Mouse (Mus musculus) heart, adult 11 months (tissue): Measurements from ENCODE around the gene Alpk3.

Experiments used
- DNase-seq: peaks from one replicate; pipeline ENCODE4 v3.0.0; 2022

The Alpk3 gene

DNA sequence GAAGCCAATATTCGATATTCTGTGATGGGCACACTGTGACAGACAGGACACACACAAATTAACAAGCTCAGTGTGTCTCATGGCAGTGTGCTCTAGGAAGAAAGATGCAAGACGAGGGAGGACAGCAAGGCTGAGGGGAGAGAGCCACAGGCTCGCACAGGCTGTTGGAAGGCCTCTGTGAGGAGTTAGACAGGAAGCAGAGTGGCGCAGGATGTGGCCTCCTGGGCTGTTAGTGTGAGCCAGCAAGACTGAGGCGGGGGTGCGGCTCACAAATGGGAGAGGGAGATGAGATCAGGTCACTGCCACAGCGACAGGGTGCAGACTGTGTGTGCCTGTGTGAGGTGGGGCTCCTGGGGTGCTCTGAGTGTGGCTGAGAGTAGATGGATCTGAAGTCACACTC lies 17.9 kb downstream of the Alpk3 start:
- peak; percentile 91 for DNase-seq

DNA sequence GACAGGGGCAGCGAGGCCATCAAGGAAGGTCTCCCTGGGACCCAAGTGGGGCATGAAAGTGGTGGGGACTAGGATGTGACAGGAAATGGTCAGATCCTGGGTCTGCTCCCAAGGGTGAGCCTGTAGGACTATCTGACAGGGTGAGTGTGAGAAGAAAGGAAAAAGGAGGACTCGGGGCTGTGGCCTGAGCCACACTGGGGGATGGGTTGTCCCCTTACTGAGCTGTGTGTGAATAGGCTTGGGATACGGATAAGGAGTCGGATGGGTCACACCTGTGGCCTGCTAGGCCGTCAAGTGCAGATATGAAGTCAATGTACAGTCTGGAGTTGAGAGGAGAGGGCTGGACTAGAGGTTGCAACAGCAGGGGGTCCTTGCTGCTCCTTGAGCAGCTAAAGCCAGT lies 18.3 kb downstream of the Alpk3 start:
- DNase-seq, result peak; percentile 91

DNA sequence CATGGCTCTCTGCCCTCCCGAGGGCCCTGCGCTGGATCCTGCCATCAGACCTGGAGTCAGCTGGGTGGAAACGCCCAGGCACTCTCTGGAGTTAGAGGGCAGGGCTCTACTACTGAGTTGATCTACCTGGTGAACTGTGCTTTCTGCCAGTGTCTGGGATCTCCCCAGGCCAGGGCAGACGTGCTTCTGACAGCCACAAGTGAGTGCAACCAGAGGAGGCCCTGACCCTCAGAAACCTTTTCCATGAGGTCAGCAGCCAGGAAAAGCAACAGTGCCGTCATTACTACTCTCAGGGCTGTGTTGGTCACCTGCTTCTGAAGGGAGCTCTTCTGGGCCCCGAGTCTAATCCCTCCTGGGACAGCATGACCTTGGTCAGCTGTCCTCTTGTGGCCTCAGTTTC lies 19.6 kb downstream of the Alpk3 start:
- peak; percentile 98 for DNase-seq

- DNase-seq, result peak; percentile 98
Observed at GRCm38 (mm10) chr7:81078740-81079139, 21.3 kb downstream of the Alpk3 start.

- DNase-seq, result peak; percentile 88
Observed at GRCm38 (mm10) chr7:81093420-81093965, 36.1 kb downstream of the Alpk3 start.

- no peak for DNase-seq
Observed at GRCm38 (mm10) chr7:81094104-81094757, 36.8 kb downstream of the Alpk3 start.

GRCm38 (mm10) chr7:81100341-81100740 lies 42.9 kb downstream of the Alpk3 start:
- no peak for DNase-seq

- DNase-seq, result no peak
Observed at GRCm38 (mm10) chr7:81102854-81103253, 45.5 kb downstream of the Alpk3 start.

DNA sequence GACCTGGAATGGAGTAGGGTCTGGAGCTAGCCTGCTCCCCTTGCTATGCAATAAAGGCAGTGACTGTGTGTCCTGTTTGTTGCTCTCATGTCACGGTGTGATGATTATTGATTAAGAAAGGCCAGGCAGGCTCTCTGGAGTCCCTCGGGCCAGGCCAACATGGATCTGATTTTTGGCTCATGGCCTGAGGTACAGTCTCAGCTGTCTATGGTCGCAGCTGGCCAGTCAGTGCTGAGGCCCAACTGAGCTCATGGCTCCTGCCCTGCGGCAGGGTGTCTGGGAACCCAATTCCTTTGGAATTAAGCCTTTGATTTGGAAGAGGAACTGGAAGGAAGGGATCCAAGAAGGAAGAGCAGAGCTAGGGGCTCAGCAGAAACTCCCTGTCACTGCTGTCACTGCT lies 48.1 kb downstream of the Alpk3 start:
- peak; percentile 96 for DNase-seq

DNA sequence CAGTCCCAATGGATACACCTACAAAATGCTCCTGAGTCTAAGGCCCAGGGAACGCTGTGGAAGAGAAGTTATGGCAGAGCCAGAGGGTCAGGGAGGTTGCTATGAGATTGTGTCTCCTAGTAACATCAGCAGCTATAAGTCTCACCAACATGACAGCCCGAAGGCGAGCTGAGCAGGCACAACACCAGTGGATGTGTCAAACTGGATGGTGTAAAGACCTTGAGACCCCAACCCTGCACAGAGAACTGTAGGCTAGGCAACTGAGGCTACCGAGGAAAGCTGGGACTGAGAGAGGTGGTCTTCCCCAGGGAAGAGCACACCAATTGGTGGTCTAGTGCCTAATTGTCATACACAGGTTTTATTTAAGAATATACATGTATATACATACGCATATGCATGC lies 50.8 kb downstream of the Alpk3 start:
- DNase-seq, result peak; percentile 89

GRCm38 (mm10) chr7:81109717-81110651 lies 52.6 kb downstream of the Alpk3 start:
- peak; percentile 100 for DNase-seq

DNA sequence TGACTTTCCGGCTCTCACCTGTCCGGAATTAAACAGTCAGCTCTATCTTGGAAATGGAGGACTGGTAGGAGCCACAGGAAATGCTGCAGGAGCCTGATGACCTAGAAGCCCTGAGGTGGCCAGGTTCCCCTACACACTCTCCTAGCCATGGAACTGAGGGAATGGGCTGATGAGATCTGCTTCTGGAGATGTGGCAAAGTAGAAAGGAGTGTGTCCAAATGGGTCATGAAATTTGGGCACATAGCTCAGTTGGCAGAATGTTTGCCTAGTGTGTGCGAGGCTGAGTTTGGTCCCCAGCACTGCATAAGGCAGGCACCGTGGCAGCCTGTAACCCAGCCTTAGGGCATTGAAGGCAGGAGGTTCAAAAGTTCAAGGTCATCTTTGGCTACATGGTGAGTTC lies 53.4 kb downstream of the Alpk3 start:
- no peak for DNase-seq

- DNase-seq, result peak; percentile 94
Observed at GRCm38 (mm10) chr7:81111729-81112128, 54.3 kb downstream of the Alpk3 start.

- peak; percentile 94 for DNase-seq
Observed at GRCm38 (mm10) chr7:81112686-81113360, 55.4 kb downstream of the Alpk3 start.

GRCm38 (mm10) chr7:81114555-81114954 lies 57.2 kb downstream of the Alpk3 start, which contains the start of gene Slc28a1:
Gene Slc28a1, plus strand, starts transcription at chr7:81114799.
- no peak for DNase-seq

DNA sequence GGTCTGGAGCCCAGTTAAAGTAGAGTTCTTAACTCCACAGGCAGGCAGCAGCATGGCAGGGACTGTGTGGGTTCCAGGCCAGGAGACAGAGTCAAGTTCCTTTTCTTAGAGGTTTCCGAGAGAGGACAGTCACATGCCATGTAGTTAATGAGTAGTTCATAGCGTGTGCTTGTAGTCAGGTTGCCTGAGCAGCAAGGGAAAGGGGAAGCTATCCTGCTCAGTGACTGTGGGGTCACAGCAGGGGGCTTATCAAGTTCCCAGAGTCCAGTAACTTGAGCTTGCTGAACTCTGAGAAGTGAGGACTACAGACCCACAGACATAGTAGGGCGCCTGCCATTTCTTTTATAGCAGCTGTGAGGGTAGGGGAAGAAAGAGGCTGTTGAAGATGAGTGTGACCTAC lies 63.7 kb downstream of the Alpk3 start:
- DNase-seq, result no peak

- DNase-seq, result no peak
Observed at GRCm38 (mm10) chr7:81122808-81123207, 65.4 kb downstream of the Alpk3 start.

DNA sequence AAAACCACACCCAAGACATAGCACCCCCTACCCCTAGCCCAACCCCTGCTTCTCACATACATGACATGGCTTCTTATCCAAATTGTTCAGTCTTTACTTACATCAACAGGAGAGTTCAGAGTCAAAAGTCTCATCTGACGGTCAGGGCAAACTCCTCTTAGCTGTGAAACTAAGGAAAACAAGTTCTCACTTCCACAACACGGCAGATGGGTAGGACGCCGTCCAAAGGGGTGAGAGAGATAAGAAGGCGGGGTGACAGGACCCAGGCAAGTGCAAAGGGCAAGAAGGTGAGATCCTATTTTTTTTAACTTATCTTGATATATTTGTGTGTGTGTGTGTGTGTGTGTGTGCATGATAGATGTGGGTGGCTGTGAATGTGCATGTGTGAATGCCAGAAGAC lies 66.2 kb downstream of the Alpk3 start:
- no peak for DNase-seq

- peak; percentile 99 for DNase-seq
Observed at GRCm38 (mm10) chr7:81124773-81125172, 67.4 kb downstream of the Alpk3 start.

DNA sequence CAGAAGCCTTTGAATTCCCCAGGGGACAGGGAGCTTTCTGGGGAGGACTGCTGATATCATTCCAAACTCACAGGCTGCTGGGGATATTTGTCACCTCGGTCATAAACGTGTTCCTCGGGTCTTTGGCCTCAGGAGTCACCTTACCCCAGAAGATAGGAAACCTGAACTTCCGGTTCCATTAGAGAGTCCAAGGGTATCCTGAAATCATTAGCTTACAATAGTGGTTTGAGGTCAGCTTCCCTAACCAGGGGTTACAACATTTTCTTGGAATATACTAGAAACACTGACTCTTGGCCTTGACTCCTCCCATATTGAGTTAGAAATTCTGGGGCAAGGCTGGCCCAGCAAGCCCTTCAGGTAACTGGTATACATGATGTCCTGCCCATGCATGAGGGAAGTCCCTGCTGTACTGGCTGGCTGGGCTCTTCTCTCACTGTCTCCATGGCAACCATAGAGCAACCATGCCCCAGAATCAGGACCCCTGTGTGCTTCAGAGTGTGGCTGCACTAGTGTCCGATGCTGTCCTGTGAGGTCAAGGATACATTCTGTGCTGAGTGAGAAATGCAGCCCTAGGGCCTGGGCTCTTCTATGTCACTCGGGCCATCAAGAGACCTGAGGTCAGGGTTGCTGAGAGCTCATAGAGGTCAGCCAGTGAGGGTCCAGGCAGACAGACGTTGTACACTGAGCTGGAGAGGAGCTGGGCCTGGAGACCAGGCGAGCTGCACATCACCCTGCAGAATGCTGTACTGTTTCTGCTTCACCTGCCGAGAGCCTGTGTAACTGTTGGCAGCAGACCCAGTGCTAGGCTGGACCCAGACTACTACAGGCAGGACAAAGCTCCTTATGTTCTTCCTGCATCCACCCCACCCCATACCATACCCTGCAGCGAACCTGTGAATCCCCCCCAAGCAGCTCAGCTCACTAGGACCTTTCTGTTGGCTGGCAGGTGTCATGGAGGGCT lies 68.1 kb downstream of the Alpk3 start:
- DNase-seq, result peak; percentile 92

GRCm38 (mm10) chr7:81131864-81132263 lies 74.5 kb downstream of the Alpk3 start:
- DNase-seq, result peak; percentile 99

DNA sequence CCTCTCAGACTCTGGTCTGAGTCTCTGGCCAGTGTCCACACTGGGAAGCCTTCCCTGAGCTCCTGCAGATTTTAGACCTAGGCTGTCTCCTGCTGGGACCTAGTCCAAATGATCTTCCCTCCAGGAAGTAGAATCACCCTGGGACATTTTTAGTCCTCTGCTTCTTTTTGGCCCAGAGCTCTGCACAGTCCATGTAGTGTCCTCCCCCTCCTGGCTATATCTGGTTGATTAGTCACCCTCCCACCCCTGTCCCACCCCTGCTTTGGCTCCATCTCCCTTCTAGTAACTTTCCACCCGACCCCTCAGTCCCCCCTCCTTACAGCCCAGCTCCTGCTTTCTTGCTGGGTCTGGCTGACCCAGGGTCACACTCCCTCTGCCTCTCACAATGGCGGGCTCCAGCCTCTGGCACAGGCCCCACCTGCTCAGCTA lies 75.5 kb downstream of the Alpk3 start:
- DNase-seq, result peak; percentile 98
